9 mouse cellular contexts compared by ENCODE assay signal in the genomic region with DNA sequence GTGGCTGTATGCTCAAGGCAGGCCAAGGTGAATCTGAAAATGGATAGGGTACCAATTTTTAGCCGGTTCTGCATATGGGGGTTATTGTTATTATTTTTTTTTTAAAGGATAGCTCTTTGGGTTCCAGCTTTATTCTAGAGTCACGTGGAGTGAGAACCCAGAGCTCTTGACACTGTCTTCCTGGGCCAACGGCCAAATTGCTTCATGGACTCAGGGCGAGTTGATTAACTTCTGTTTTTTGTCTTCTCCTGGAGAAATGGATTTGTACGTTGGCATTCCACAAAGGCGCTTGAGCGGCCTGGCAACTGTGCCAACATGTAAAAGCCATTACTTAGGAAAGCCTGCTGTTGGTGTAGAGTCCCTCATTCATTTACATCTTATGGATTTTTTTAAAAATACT.
A peak's percentile ranks its signal among the peaks of the same experiment; 100 is the strongest.
DNase-seq lines count a peak whose midpoint lies in the region; ATAC-seq lines count a peak whose summit lies in the region.
"Had no signal": no experiment of that assay in that cellular context is flagged by ENCODE, and none has a peak within 500 bp of the region (broad histone marks: within the 10 kb centered on the region; RNA-seq: fewer than 3 reads in every experiment).

No protein-coding gene starts in this region.

- ATAC-seq in hindbrain, embryonic 12.5 days (ENCODE audit: low FRiP score) = no peak
- ATAC-seq in forebrain, embryonic 15.5 days (replicated peaks) = no peak
- ATAC-seq in granulocyte monocyte progenitor cell, adult 5-6 weeks (replicated peaks; ENCODE audit: poor library complexity, severe bottlenecking) = no peak
- ATAC-seq: Patski had no signal

- H3K4me2 ChIP-seq in hindbrain, embryonic 12.5 days (replicated peaks) = peak overlapping the region; percentile 79
- peak overlapping the region; percentile 92 for H3K4me2 ChIP-seq in forebrain, embryonic 15.5 days (replicated peaks)

- H3K4me1 ChIP-seq in hindbrain, embryonic 12.5 days = peaks cover 51% of the 10 kb centered on the region
- peaks cover 50% of the 10 kb centered on the region for H3K4me1 ChIP-seq in hindbrain, embryonic 10.5 days (replicated peaks)
- H3K4me1 ChIP-seq in forebrain, embryonic 15.5 days = peaks cover 46% of the 10 kb centered on the region

- WGBS in hindbrain, embryonic 12.5 days = 80% methylated on average over 7 of the region's 7 CpGs
- 91% methylated on average over 7 of the region's 7 CpGs for WGBS in hindbrain, embryonic 10.5 days
- 22% methylated on average over 7 of the region's 7 CpGs for WGBS in forebrain, embryonic 15.5 days

- H3K27ac ChIP-seq in hindbrain, embryonic 12.5 days = no peak overlapping the region
- no peak overlapping the region for H3K27ac ChIP-seq in hindbrain, embryonic 10.5 days
- peak overlapping the region; percentile 99 for H3K27ac ChIP-seq in forebrain, embryonic 15.5 days (replicated peaks)

- H3K9ac ChIP-seq in hindbrain, embryonic 12.5 days = no peak overlapping the region
- no peak overlapping the region; the same call in 1 of the 2 replicates for H3K9ac ChIP-seq in forebrain, embryonic 15.5 days (replicated peaks)

- DNase-seq in hindbrain, embryonic 10.5 days (ENCODE audit: low spot score) = no peak
- DNase-seq in NIH3T3 (ENCODE audit: low read depth) = peak; percentile 40
- DNase-seq in lung, postnatal 36 days = peak; percentile 70
- DNase-seq in thymus, postnatal 10 days (ENCODE audit: low spot score in 2 of 2) = no peak
- DNase-seq in layer of hippocampus, postnatal 10 days (ENCODE audit: low spot score in 2 of 2) = no peak

- no peaks in the 10 kb centered on the region for H3K27me3 ChIP-seq in hindbrain, embryonic 12.5 days
- H3K27me3 ChIP-seq in hindbrain, embryonic 10.5 days (ENCODE audit: insufficient read depth, poor library complexity, severe bottlenecking) = no peaks in the 10 kb centered on the region
- no peaks in the 10 kb centered on the region for H3K27me3 ChIP-seq in forebrain, embryonic 15.5 days
- H3K27me3 ChIP-seq: Patski had no signal

- no peak overlapping the region for H3K4me3 ChIP-seq in hindbrain, embryonic 12.5 days
- H3K4me3 ChIP-seq in hindbrain, embryonic 10.5 days = no peak overlapping the region
- H3K4me3 ChIP-seq in forebrain, embryonic 15.5 days = peak overlapping the region; percentile 65

- H3K9me3 ChIP-seq in hindbrain, embryonic 12.5 days (replicated peaks) = no peaks in the 10 kb centered on the region
- no peaks in the 10 kb centered on the region for H3K9me3 ChIP-seq in hindbrain, embryonic 10.5 days
- no peaks in the 10 kb centered on the region for H3K9me3 ChIP-seq in forebrain, embryonic 15.5 days

- H3K36me3 ChIP-seq in hindbrain, embryonic 12.5 days = no peaks in the 10 kb centered on the region
- H3K36me3 ChIP-seq in hindbrain, embryonic 10.5 days = peaks cover 14% of the 10 kb centered on the region; the same call in 1 of the 2 replicates
- no peaks in the 10 kb centered on the region for H3K36me3 ChIP-seq in forebrain, embryonic 15.5 days

Comparison
In these comparisons a context has a peak if more than half of its experiments do, and no peak if none do; other contexts are left out.
1. DNase-seq: peak in NIH3T3 (single experiment) and lung, postnatal 36 days (single experiment); none in hindbrain, embryonic 10.5 days (single experiment), thymus, postnatal 10 days (0 of 2) and layer of hippocampus, postnatal 10 days (0 of 2).